Mouse (Mus musculus) heart, embryonic 15.5 days (tissue): ENCODE results near the gene Wwox. TPM values are rescaled to one million over a fixed set of nuclear protein-coding genes. Genes with fewer than 3 reads are reported as not detected.

ENCODE experiments used
- ATAC-seq: fragments of 200-750 bp; cut with Nextera tagmentation; replicated peaks from 2 replicates; pipeline ENCODE4 v1.8.0; 2017; ENCODE audit warnings: low read depth, moderate TSS enrichment; ENCODE audit not compliant: insufficient number of reproducible peaks, insufficient read depth, low FRiP score
- H3K27ac ChIP-seq: fragments of 300-500 bp; sonication (generic); 2 replicates; pipeline ENCODE4 v1.5.1; 2015; ENCODE audit warnings: mild to moderate bottlenecking, inconsistent platforms
- H3K27me3 ChIP-seq: fragments of 300-500 bp; sonication (generic); 2 replicates; pipeline ENCODE4 v1.6.1; 2015; ENCODE audit warnings: inconsistent platforms
- H3K36me3 ChIP-seq: fragments of 300-500 bp; sonication (generic); 2 replicates; pipeline ENCODE4 v1.6.1; 2015; ENCODE audit warnings: mild to moderate bottlenecking, inconsistent platforms
- H3K4me1 ChIP-seq: fragments of 300-500 bp; sonication (generic); replicated peaks from 2 replicates; pipeline ENCODE4 v1.6.1; 2015; ENCODE audit warnings: inconsistent platforms
- H3K4me2 ChIP-seq: fragments of 300-500 bp; sonication (generic); 2 replicates; pipeline ENCODE4 v1.6.1; 2015; ENCODE audit warnings: inconsistent platforms, mild to moderate bottlenecking, moderate library complexity
- H3K4me3 ChIP-seq: fragments of 300-500 bp; sonication (generic); 2 replicates; pipeline ENCODE4 v1.5.1; 2015; ENCODE audit warnings: mild to moderate bottlenecking, inconsistent platforms
- H3K9ac ChIP-seq: fragments of 300-500 bp; sonication (generic); 2 replicates; pipeline ENCODE4 v1.6.1; 2015; ENCODE audit warnings: mild to moderate bottlenecking, inconsistent platforms
- H3K9me3 ChIP-seq: fragments of 300-500 bp; sonication (generic); replicated peaks from 2 replicates; pipeline ENCODE4 v1.6.1; 2016; ENCODE audit warnings: inconsistent platforms
- WGBS: fragments of 180-500 bp; shearing (Covaris S2); methylation state at CpG from one replicate; pipeline ENCODE4 v1.1.7; 2015; ENCODE audit warnings: mixed read lengths; 5-methylcytosine and 5-hydroxymethylcytosine counted together
- polyA plus RNA-seq: library from polyadenylated mRNA; unstranded; fragments of >200 nt; fragmentation: Nextera tagmentation; extraction: Ambion mirVana; gene quantifications from 2 replicates; pipeline ENCODE4 v1.2.1, GENCODE M21; 2015

The Wwox gene
- polyA plus RNA-seq, 1 experiment from 2014 or later = 10.9 TPM

- Histone ChIP-seq H3K9me3 (no peaks in the 10 kb centered on the region), H3K4me3 (no peak overlapping the region), H3K27ac (no peak overlapping the region), H3K27me3 (no peaks in the 10 kb centered on the region), H3K4me1 (peaks cover 7% of the 10 kb centered on the region; the same call in 1 of the 2 replicates), H3K9ac (no peak overlapping the region), H3K4me2 (no peak overlapping the region), H3K36me3 (no peaks in the 10 kb centered on the region)
- 79% methylated on average over 8 of the region's 8 CpGs for WGBS
- ATAC-seq = no peak
Observed at GRCm38 (mm10) chr8:114783321-114783720, 343.9 kb downstream of the Wwox start.

GRCm38 (mm10) chr8:114785834-114786233 is 346.4 kb downstream of the Wwox start:
- H3K4me3 ChIP-seq = no peak overlapping the region
- H3K27ac ChIP-seq = no peak overlapping the region
- no peaks in the 10 kb centered on the region for H3K36me3 ChIP-seq
- no peak overlapping the region for H3K9ac ChIP-seq
- no peak for ATAC-seq
- 0 out of 2 replicates have a peak, but pooled peaks cover 2% of the 10 kb centered on the region for H3K4me1 ChIP-seq
- H3K9me3 ChIP-seq = no peaks in the 10 kb centered on the region
- WGBS = 76% methylated on average over 11 of the region's 11 CpGs
- no peaks in the 10 kb centered on the region for H3K27me3 ChIP-seq
- no peak overlapping the region for H3K4me2 ChIP-seq

GRCm38 (mm10) chr8:114789616-114790015 is 350.2 kb downstream of the Wwox start:
- WGBS = 81% methylated on average over 7 of the region's 7 CpGs
- H3K4me2 ChIP-seq = no peak overlapping the region
- no peak overlapping the region for H3K27ac ChIP-seq

GRCm38 (mm10) chr8:114790754-114791153 is 351.3 kb downstream of the Wwox start:
- Histone ChIP-seq H3K27ac (no peak overlapping the region), H3K9ac (no peak overlapping the region), H3K4me1 (0 out of 2 replicates have a peak, but pooled peaks cover 2% of the 10 kb centered on the region), H3K27me3 (no peaks in the 10 kb centered on the region), H3K4me2 (no peak overlapping the region), H3K9me3 (no peaks in the 10 kb centered on the region), H3K36me3 (no peaks in the 10 kb centered on the region), H3K4me3 (no peak overlapping the region)
- ATAC-seq = no peak
- WGBS = 71% methylated on average over 7 of the region's 7 CpGs

More at GRCm38 (mm10) chr8:114789616-114790015, 350.2 kb downstream of the Wwox start:
- ATAC-seq = no peak
- H3K4me1 ChIP-seq = 0 out of 2 replicates have a peak, but pooled peaks cover 2% of the 10 kb centered on the region
- no peak overlapping the region for H3K9ac ChIP-seq
- H3K27me3 ChIP-seq = no peaks in the 10 kb centered on the region
- no peaks in the 10 kb centered on the region for H3K36me3 ChIP-seq
- H3K4me3 ChIP-seq = no peak overlapping the region
- no peaks in the 10 kb centered on the region for H3K9me3 ChIP-seq

- no peak overlapping the region for H3K4me2 ChIP-seq
- peak; percentile 39; the same call in 1 of the 2 replicates for ATAC-seq
- H3K9me3 ChIP-seq = no peaks in the 10 kb centered on the region
- H3K27ac ChIP-seq = no peak overlapping the region
- H3K9ac ChIP-seq = no peak overlapping the region
- WGBS = 74% methylated on average over 9 of the region's 9 CpGs
- no peaks in the 10 kb centered on the region for H3K4me1 ChIP-seq
- H3K27me3 ChIP-seq = no peaks in the 10 kb centered on the region
- no peak overlapping the region for H3K4me3 ChIP-seq
- no peaks in the 10 kb centered on the region for H3K36me3 ChIP-seq
Observed at GRCm38 (mm10) chr8:114793682-114794081, 354.2 kb downstream of the Wwox start.

- H3K4me3 ChIP-seq = no peak overlapping the region
- H3K4me2 ChIP-seq = no peak overlapping the region
- no peak for ATAC-seq
- H3K9ac ChIP-seq = no peak overlapping the region
- no peak overlapping the region for H3K27ac ChIP-seq
- 45% methylated on average over 7 of the region's 7 CpGs for WGBS
- no peaks in the 10 kb centered on the region for H3K9me3 ChIP-seq
- no peaks in the 10 kb centered on the region for H3K27me3 ChIP-seq
- H3K36me3 ChIP-seq = no peaks in the 10 kb centered on the region
- peaks cover 20% of the 10 kb centered on the region for H3K4me1 ChIP-seq
Observed at GRCm38 (mm10) chr8:114801428-114802134, 362.1 kb downstream of the Wwox start.

- 54% methylated on average over 5 of the region's 5 CpGs for WGBS
- Histone ChIP-seq H3K36me3 (no peaks in the 10 kb centered on the region), H3K4me2 (no peak overlapping the region), H3K9ac (no peak overlapping the region), H3K27me3 (no peaks in the 10 kb centered on the region), H3K4me3 (no peak overlapping the region), H3K9me3 (no peaks in the 10 kb centered on the region), H3K4me1 (peaks cover 20% of the 10 kb centered on the region), H3K27ac (no peak overlapping the region)
- ATAC-seq = no peak; the same call in 1 of the 2 replicates
Observed at GRCm38 (mm10) chr8:114803113-114803512, 363.7 kb downstream of the Wwox start.

GRCm38 (mm10) chr8:114806826-114807420 is 367.5 kb downstream of the Wwox start:
- Histone ChIP-seq H3K36me3 (no peaks in the 10 kb centered on the region), H3K9ac (no peak overlapping the region), H3K27ac (no peak overlapping the region), H3K4me1 (peaks cover 19% of the 10 kb centered on the region), H3K4me3 (no peak overlapping the region), H3K9me3 (no peaks in the 10 kb centered on the region), H3K4me2 (no peak overlapping the region), H3K27me3 (no peaks in the 10 kb centered on the region)
- ATAC-seq = no peak
- 90% methylated on average over 9 of the region's 9 CpGs for WGBS

- Histone ChIP-seq H3K4me3 (no peak overlapping the region), H3K9ac (no peak overlapping the region), H3K4me2 (no peak overlapping the region), H3K9me3 (no peaks in the 10 kb centered on the region), H3K4me1 (peaks cover 10% of the 10 kb centered on the region), H3K27me3 (no peaks in the 10 kb centered on the region), H3K27ac (no peak overlapping the region), H3K36me3 (no peaks in the 10 kb centered on the region)
- no peak for ATAC-seq
- 87% methylated on average over 22 of the region's 22 CpGs for WGBS
Observed at GRCm38 (mm10) chr8:114807676-114808426, 368.4 kb downstream of the Wwox start.

GRCm38 (mm10) chr8:114810470-114810869 is 371.0 kb downstream of the Wwox start:
- no peak overlapping the region for H3K4me3 ChIP-seq
- H3K27ac ChIP-seq = no peak overlapping the region
- no peaks in the 10 kb centered on the region for H3K36me3 ChIP-seq
- 82% methylated on average over 5 of the region's 5 CpGs for WGBS
- ATAC-seq = no peak
- no peak overlapping the region for H3K4me2 ChIP-seq
- H3K27me3 ChIP-seq = no peaks in the 10 kb centered on the region
- no peaks in the 10 kb centered on the region for H3K9me3 ChIP-seq
- H3K9ac ChIP-seq = no peak overlapping the region
- peaks cover 8% of the 10 kb centered on the region for H3K4me1 ChIP-seq

- WGBS = 92% methylated on average over 10 of the region's 10 CpGs
- H3K9ac ChIP-seq = no peak overlapping the region
Observed at GRCm38 (mm10) chr8:114813830-114814229, 374.4 kb downstream of the Wwox start.

More at GRCm38 (mm10) chr8:114813830-114814229, 374.4 kb downstream of the Wwox start:
- Histone ChIP-seq H3K36me3 (no peaks in the 10 kb centered on the region), H3K27ac (no peak overlapping the region), H3K4me1 (peaks cover 22% of the 10 kb centered on the region), H3K9me3 (no peaks in the 10 kb centered on the region), H3K4me3 (no peak overlapping the region), H3K27me3 (no peaks in the 10 kb centered on the region), H3K4me2 (no peak overlapping the region)
- ATAC-seq = no peak
